Mouse (Mus musculus) heart, embryonic 13.5 days (tissue): Measurements from ENCODE around the gene Llgl1. TPM values are rescaled to one million over a fixed set of nuclear protein-coding genes. Genes with fewer than 3 reads are reported as not detected.
A peak's percentile ranks its signal among the peaks of the same experiment; 100 is the strongest.

ENCODE experiments used
- ATAC-seq: fragments of 200-750 bp; cut with Nextera tagmentation; 2 replicates; pipeline ENCODE4 v1.8.0; 2017; ENCODE audit warnings: moderate TSS enrichment; ENCODE audit not compliant: insufficient number of reproducible peaks, low FRiP score, low TSS enrichment; ENCODE audit errors: extremely low read depth
- H3K27ac ChIP-seq: fragments of 300-500 bp; sonication (generic); replicated peaks from 2 replicates; pipeline ENCODE4 v1.5.1; 2015; ENCODE audit warnings: moderate library complexity, mild to moderate bottlenecking, inconsistent platforms
- H3K27me3 ChIP-seq: fragments of 300-500 bp; sonication (generic); replicated peaks from 2 replicates; pipeline ENCODE4 v1.6.1; 2015; ENCODE audit warnings: mild to moderate bottlenecking, inconsistent platforms
- H3K36me3 ChIP-seq: fragments of 300-500 bp; sonication (generic); 2 replicates; pipeline ENCODE4 v1.6.1; 2015; ENCODE audit warnings: mild to moderate bottlenecking, inconsistent platforms
- H3K4me1 ChIP-seq: fragments of 300-500 bp; sonication (generic); 2 replicates; pipeline ENCODE4 v1.6.1; 2015; ENCODE audit warnings: inconsistent platforms
- H3K4me2 ChIP-seq: fragments of 300-500 bp; sonication (generic); 2 replicates; pipeline ENCODE4 v1.6.1; 2015; ENCODE audit warnings: inconsistent platforms, mild to moderate bottlenecking, moderate library complexity
- H3K4me3 ChIP-seq: fragments of 300-500 bp; sonication (generic); 2 replicates; pipeline ENCODE4 v1.5.1; 2015; ENCODE audit warnings: moderate library complexity, mild to moderate bottlenecking, inconsistent platforms
- H3K9ac ChIP-seq: fragments of 300-500 bp; sonication (generic); 2 replicates; pipeline ENCODE4 v1.6.1; 2015; ENCODE audit warnings: inconsistent platforms, mild to moderate bottlenecking, moderate library complexity
- H3K9me3 ChIP-seq: fragments of 300-500 bp; sonication (generic); 2 replicates; pipeline ENCODE4 v1.6.1; 2016; ENCODE audit warnings: inconsistent platforms
- WGBS: fragments of 180-500 bp; shearing (Covaris S2); methylation state at CpG from one replicate; pipeline ENCODE4 v1.1.7; 2015; ENCODE audit warnings: mixed read lengths; 5-methylcytosine and 5-hydroxymethylcytosine counted together
- polyA plus RNA-seq: library from polyadenylated mRNA; unstranded; fragments of >200 nt; fragmentation: Nextera tagmentation; extraction: Ambion mirVana; gene quantifications from 2 replicates; pipeline ENCODE4 v1.2.1, GENCODE M21; 2015

The Llgl1 gene
- polyA plus RNA-seq, 1 experiment from 2014 or later, result 34.0 TPM

DNA sequence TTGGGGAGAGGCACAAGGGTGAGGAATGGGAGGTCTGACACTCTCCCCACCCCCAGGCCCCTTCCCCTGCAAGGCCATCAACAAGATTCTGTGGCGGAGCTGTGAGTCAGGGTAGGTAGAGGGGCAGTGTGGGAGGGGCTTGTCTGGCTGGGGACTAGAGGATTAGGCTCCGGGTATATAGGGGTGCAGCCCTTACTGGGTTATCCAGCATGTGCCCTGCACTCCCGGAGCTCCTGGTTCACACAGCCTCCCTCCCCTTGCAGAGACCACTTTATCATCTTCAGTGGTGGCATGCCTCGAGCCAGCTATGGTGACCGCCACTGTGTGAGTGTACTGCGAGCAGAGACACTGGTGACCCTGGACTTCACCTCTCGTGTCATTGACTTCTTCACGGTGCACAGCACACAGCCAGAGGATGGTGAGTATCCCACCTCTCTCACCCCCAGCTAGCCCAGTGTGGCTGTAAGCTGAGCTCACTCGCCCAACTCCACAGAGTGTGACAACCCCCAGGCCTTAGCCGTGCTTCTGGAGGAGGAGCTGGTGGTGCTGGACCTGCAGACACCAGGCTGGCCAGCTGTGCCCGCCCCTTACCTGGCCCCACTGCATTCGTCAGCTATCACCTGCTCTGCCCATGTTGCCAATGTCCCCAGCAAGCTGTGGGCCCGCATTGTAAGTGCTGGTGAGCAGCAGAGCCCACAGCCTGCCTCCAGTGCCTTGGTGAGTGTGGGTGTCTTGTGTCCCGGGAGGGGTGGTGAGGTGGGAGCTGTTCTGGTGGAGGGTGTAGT is 7.4 kb downstream of the Llgl1 start:
- Histone ChIP-seq H3K9me3 (no peaks in the 10 kb centered on the region), H3K36me3 (peaks cover 93% of the 10 kb centered on the region), H3K9ac (peak overlapping the region; percentile 37; the same call in 1 of the 2 replicates), H3K4me1 (peaks cover 26% of the 10 kb centered on the region), H3K4me2 (no peak overlapping the region), H3K27me3 (no peaks in the 10 kb centered on the region), H3K27ac (peak overlapping the region; percentile 42; the same call in 1 of the 2 replicates), H3K4me3 (no peak overlapping the region)
- no peak for ATAC-seq
- 83% methylated on average over 14 of the region's 14 CpGs for WGBS

DNA sequence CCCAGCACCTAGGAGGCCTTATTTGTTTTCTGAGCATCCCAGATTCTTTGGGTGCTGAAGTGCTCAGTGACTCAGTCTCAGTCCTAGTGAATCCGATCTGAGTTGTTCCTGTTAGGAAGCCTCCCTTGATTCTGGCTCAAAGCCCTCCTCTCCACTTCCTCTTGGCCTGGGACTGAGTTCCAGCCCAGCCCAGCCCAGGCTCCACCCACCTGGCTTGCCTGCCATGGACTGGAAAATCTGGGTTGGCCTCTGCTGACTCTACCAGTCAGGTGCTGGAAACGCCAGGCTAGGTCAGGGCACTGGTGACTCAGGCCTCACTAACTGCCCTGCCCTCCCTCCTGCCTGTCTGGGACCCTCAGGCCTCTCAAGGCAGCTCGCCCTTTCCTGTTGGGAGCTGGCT is 8.1 kb downstream of the Llgl1 start:
- 43% methylated on average over 3 of the region's 3 CpGs for WGBS
- Histone ChIP-seq H3K4me1 (peaks cover 19% of the 10 kb centered on the region), H3K27ac (peak overlapping the region; percentile 62), H3K36me3 (peaks cover 95% of the 10 kb centered on the region), H3K9ac (no peak overlapping the region), H3K27me3 (no peaks in the 10 kb centered on the region), H3K4me2 (no peak overlapping the region), H3K4me3 (no peak overlapping the region), H3K9me3 (no peaks in the 10 kb centered on the region)
- no peak for ATAC-seq

DNA sequence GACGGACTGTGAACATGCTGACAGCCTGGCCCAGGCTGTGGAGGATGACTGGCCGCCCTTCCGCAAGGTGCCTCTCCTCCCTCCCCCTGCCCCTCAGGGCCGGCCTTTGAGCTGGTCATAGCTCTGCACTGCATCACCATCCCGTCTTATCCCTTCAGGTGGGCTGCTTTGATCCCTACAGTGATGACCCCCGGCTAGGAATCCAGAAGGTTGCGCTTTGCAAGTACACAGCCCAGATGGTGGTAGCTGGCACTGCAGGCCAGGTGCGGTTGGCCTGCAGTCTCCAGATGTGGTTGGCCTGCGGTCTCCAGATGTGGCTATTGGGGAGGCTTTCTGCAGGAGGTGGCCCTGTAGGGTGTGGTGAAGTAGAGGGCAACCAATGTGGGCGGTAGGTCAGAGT is 9.1 kb downstream of the Llgl1 start:
- 88% methylated on average over 10 of the region's 10 CpGs for WGBS
- H3K9ac ChIP-seq, result no peak overlapping the region
- H3K9me3 ChIP-seq, result no peaks in the 10 kb centered on the region
- ATAC-seq, result no peak
- H3K4me1 ChIP-seq, result peaks cover 12% of the 10 kb centered on the region
- H3K4me3 ChIP-seq, result no peak overlapping the region
- no peaks in the 10 kb centered on the region for H3K27me3 ChIP-seq
- peaks cover 100% of the 10 kb centered on the region for H3K36me3 ChIP-seq
- no peak overlapping the region for H3K27ac ChIP-seq
- no peak overlapping the region for H3K4me2 ChIP-seq

DNA sequence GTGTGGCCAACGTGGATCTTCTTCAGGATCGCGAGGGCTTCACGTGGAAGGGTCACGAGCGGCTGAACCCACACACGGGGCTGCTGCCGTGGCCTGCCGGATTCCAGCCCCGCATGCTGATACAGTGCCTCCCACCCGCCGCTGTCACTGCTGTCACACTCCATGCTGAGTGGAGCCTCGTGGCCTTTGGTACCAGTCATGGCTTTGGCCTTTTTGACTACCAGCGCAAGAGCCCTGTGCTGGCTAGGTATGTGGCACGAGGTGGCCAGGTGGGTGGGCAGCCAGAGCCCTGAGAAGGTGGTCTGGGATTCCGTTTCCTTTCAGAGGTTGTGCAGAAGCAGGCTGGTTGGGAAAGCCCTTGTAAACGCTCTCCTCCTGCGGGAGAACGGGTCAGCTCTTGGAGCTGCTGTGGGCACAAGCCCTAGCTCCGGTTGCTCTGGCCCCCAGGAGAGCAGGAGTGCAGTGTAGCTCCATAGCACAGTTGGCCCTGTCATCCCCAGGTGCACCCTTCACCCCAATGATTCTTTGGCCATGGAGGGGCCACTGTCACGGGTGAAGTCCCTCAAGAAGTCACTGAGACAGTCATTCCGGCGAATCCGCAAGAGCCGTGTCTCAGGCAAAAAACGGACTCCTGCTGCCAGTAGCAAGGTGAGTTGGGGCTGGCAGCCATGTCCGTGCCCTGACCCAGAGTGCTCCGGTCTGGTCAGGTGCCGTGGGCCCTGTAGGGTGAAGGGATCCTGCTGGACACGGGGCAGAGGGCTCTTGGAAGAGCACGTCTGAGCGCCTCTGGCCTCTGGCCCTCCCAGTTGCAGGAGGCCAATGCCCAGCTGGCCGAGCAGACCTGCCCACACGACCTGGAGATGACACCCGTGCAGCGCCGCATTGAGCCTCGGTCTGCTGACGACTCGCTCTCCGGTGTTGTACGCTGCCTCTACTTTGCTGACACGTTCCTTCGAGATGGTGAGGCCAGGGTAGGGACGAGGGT is 10.2 kb downstream of the Llgl1 start:
- Histone ChIP-seq H3K27ac (no peak overlapping the region), H3K4me3 (no peak overlapping the region), H3K4me2 (no peak overlapping the region), H3K36me3 (peaks cover 100% of the 10 kb centered on the region), H3K9ac (no peak overlapping the region), H3K9me3 (no peaks in the 10 kb centered on the region), H3K4me1 (peaks cover 12% of the 10 kb centered on the region), H3K27me3 (no peaks in the 10 kb centered on the region)
- 92% methylated on average over 45 of the region's 45 CpGs for WGBS
- ATAC-seq, result no peak

DNA sequence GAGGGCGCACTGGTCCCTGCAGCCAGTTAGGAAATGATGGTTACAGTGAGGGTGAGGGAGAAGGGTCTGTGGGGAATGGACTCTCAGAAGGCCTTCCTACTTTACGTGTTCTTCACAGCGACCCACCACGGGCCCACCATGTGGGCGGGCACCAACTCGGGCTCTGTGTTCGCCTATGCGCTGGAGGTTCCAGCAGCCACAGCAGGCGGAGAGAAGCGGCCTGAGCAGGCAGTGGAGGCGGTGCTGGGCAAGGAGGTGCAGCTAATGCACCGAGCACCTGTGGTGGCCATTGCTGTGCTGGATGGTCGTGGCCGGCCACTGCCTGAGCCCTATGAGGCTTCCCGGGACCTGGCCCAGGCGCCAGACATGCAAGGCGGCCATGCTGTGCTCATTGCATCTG is 11.7 kb downstream of the Llgl1 start:
- no peak overlapping the region for H3K4me3 ChIP-seq
- H3K36me3 ChIP-seq, result peaks cover 100% of the 10 kb centered on the region
- H3K27me3 ChIP-seq, result no peaks in the 10 kb centered on the region
- WGBS, result 95% methylated on average over 17 of the region's 17 CpGs
- peaks cover 12% of the 10 kb centered on the region for H3K4me1 ChIP-seq
- H3K9me3 ChIP-seq, result no peaks in the 10 kb centered on the region
- H3K27ac ChIP-seq, result no peak overlapping the region
- no peak overlapping the region for H3K9ac ChIP-seq
- no peak overlapping the region for H3K4me2 ChIP-seq
- ATAC-seq, result no peak

DNA sequence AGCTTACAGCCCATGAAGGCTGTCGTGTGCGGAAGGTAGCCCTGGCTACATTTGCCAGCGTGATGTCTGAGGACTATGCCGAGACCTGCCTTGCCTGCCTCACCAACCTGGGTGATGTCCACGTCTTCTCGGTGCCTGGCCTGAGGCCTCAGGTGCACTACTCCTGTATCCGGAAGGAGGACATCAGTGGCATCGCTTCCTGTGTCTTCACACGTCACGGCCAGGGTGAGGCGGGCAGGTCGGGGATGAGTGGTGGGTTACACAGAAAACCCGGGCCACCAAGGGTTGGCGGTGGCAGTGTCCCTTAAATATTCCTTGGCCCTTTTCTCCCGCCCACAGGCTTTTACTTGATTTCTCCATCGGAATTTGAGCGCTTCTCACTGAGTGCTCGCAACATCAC is 12.5 kb downstream of the Llgl1 start:
- Histone ChIP-seq H3K27me3 (no peaks in the 10 kb centered on the region), H3K4me2 (no peak overlapping the region), H3K27ac (no peak overlapping the region), H3K4me3 (no peak overlapping the region), H3K9ac (no peak overlapping the region), H3K9me3 (no peaks in the 10 kb centered on the region), H3K36me3 (peaks cover 100% of the 10 kb centered on the region), H3K4me1 (peaks cover 14% of the 10 kb centered on the region)
- WGBS, result 91% methylated on average over 18 of the region's 18 CpGs
- no peak for ATAC-seq

DNA sequence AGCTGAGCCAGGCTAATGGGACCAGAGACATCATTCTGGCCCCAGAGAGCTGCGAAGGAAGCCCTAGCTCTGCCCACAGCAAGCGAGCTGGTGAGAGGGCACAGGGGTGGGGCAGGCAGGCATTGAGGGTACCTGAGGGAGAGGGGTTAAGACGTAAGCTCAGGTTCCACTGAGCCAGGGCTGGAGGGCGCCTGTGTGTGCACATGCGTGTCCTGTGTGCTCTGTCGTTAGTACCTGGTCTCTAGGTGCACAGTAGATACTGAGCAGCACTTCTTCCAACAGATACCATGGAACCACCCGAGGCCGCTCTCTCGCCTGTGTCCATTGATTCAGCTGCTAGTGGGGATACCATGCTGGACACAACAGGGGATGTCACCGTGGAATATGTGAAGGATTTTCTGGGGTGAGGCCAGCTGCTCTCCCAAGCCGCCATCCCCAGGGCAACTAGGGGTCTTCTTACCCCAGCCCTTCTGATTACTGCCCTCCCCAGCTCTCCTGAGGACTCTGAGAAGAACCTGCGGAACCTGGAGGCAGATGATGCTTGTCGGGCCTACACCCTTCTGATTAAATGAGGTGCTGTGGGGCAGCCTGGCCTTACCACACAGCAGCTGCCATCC is 13.2 kb downstream of the Llgl1 start:
- Histone ChIP-seq H3K4me1 (peaks cover 7% of the 10 kb centered on the region; the same call in 1 of the 2 replicates), H3K9ac (no peak overlapping the region), H3K27me3 (no peaks in the 10 kb centered on the region), H3K9me3 (no peaks in the 10 kb centered on the region), H3K27ac (no peak overlapping the region), H3K4me3 (no peak overlapping the region), H3K36me3 (peaks cover 100% of the 10 kb centered on the region), H3K4me2 (no peak overlapping the region)
- 90% methylated on average over 13 of the region's 13 CpGs for WGBS
- ATAC-seq, result no peak

DNA sequence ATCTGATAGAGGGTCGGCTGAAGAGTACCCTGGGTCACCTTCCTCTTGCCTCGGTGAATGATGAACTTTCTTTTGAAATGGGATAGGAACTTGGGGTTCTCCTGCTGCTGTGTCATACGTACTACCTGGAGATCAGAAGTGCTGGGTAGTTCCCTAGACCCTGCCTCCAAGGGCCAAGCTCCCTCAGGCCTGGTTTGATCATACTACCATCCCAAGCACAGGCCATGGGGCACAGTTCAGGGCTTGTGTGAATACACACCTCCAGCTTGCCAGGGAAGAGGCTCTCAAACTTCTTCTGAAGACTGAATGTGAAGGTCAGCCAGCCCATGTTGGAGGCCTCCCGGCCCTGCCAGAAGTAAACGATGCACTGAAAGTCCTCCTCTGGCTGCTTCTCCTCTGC is 16.3 kb downstream of the Llgl1 start:
- Histone ChIP-seq H3K9me3 (no peaks in the 10 kb centered on the region), H3K36me3 (peaks cover 100% of the 10 kb centered on the region), H3K4me2 (no peak overlapping the region), H3K4me3 (no peak overlapping the region), H3K9ac (no peak overlapping the region), H3K27ac (no peak overlapping the region), H3K27me3 (no peaks in the 10 kb centered on the region), H3K4me1 (peaks cover 18% of the 10 kb centered on the region)
- no peak for ATAC-seq
- WGBS, result 83% methylated on average over 5 of the region's 5 CpGs

DNA sequence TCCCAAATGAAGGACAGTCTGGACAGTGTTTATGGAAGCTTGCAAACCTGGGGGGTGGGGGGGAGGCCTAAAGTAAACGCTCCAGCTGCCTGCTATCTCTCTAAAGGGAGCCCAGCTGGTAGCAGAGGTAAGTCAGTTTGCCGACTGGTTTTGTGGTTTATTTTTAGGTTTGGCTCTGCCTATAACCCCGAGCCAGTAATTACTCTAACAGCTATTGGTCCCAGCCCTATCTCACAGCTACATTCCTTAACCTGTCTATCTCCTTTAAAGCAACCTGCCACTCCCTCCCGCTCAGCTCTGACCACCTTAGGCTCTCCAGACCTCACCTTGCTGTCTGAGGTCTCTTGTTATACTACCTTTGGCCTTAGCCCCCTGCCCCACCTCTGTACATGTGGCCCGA is 19.7 kb downstream of the Llgl1 start:
- no peaks in the 10 kb centered on the region for H3K9me3 ChIP-seq
- H3K27me3 ChIP-seq, result no peaks in the 10 kb centered on the region
- no peak overlapping the region for H3K4me3 ChIP-seq
- H3K4me2 ChIP-seq, result no peak overlapping the region
- WGBS, result 39% methylated on average over 5 of the region's 5 CpGs
- peak overlapping the region; percentile 24; the same call in 1 of the 2 replicates for H3K9ac ChIP-seq
- ATAC-seq, result no peak
- H3K4me1 ChIP-seq, result peaks cover 18% of the 10 kb centered on the region
- H3K27ac ChIP-seq, result peak overlapping the region; percentile 70
- H3K36me3 ChIP-seq, result peaks cover 100% of the 10 kb centered on the region

DNA sequence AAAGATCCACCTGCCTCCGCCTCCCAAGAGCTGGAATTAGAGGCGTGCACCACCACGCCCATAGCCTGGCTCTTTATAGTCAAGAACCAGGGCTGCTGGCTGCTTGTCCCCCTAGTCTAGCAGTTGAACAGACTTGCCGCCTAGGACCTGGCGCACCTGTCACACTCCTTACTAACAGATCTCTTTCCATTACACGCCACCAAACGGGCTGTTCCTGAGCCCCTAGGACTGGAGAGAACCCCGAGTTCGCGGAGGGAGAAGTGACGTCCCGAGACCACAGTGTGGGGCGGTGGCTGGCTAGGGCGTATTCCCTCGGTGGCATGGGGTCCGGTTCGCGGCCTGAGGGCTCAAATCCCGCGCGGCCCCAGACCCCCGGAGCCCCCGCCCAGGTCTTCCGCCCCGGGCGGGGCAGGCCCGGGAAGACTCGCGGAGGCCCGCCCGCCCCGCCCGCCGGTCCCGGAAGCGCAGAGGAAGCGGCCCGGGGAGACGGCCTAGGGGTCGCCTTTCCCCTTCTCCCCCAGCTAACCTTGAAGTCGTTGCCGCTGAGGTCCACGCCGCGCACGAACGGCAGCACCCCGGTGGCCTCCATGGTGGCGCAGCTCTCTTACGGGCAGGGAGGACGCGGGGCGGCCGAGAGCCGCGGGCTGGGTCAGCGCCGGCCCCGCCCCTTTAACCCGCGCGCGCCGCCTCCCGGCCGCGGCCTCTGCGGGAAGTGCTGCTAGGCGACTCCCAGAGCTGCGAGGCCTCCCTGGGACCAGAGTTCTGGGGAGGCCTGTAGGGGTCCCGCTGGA is 27.3 kb downstream of the Llgl1 start, which contains the start of gene Flii:
Flii (minus strand) TSS at position 663 of the 791 bp plus-strand sequence.
- Histone ChIP-seq H3K9me3 (no peaks in the 10 kb centered on the region), H3K4me1 (peaks cover 30% of the 10 kb centered on the region), H3K4me2 (peak within 1 kb of the TSS; percentile 82), H3K36me3 (peaks cover 50% of the 10 kb centered on the region), H3K27me3 (no peaks in the 10 kb centered on the region), H3K9ac (peak within 1 kb of the TSS; percentile 97), H3K4me3 (peak within 1 kb of the TSS; percentile 91), H3K27ac (peak within 1 kb of the TSS; percentile 91)
- ATAC-seq, result peak; percentile 83
- under 1% methylated on average over 71 of the region's 71 CpGs for WGBS
